Mouse (Mus musculus) midbrain, embryonic 10.5 days (tissue): Measurements from ENCODE around the gene Tulp3. TPM values are rescaled to one million over a fixed set of nuclear protein-coding genes. Genes with fewer than 3 reads are reported as not detected.
"Not testable (repeated sequence)": the region's sequence is repeated elsewhere in the genome, so short reads cannot be mapped to it uniquely, and the experiment has no call there.

Source experiments
- DNase-seq: peaks from one replicate; pipeline ENCODE4 v3.0.0-alpha.2; 2017; ENCODE audit warnings: low spot score
- H3K27ac ChIP-seq: fragments of 300-500 bp; sonication (generic); replicated peaks from 2 replicates; pipeline ENCODE4 v1.5.1; 2016; ENCODE audit warnings: mild to moderate bottlenecking
- H3K27me3 ChIP-seq: fragments of 300-500 bp; sonication (generic); 2 replicates; pipeline ENCODE4 v1.6.1; 2016; ENCODE audit warnings: low read depth, mild to moderate bottlenecking; ENCODE audit not compliant: poor library complexity, severe bottlenecking
- H3K36me3 ChIP-seq: fragments of 300-500 bp; sonication (generic); 2 replicates; pipeline ENCODE4 v1.6.1; 2016; ENCODE audit warnings: mild to moderate bottlenecking, moderate library complexity
- H3K4me1 ChIP-seq: fragments of 300-500 bp; sonication (generic); 2 replicates; pipeline ENCODE4 v1.6.1; 2016
- H3K4me3 ChIP-seq: fragments of 300-500 bp; sonication (generic); 2 replicates; pipeline ENCODE4 v1.5.1; 2016; ENCODE audit warnings: mild to moderate bottlenecking, moderate library complexity
- H3K9me3 ChIP-seq: fragments of 300-500 bp; sonication (generic); replicated peaks from 2 replicates; pipeline ENCODE4 v1.6.1; 2016; ENCODE audit warnings: mild to moderate bottlenecking
- whole genome bisulfite sequencing: fragments of 180-500 bp; shearing (Covaris S2); methylation state at CpG from one replicate; pipeline ENCODE4 v1.1.7; 2016; 5-methylcytosine and 5-hydroxymethylcytosine counted together
- polyA plus RNA-seq: library from polyadenylated mRNA; unstranded; fragments of >200 nt; fragmentation: Nextera tagmentation; extraction: Ambion mirVana; gene quantifications from 2 replicates; pipeline ENCODE4 v1.2.1, GENCODE M21; 2016

The Tulp3 gene
- polyA plus RNA-seq: 21.7 and 22.5 TPM in 2 replicates

GRCm38 (mm10) chr6:128355726-128356416, at the start of gene Tulp3:
Tulp3 (minus strand) TSS chr6:128355851.
- peaks cover 42% of the 10 kb centered on the region for H3K4me1 ChIP-seq
- H3K27me3 ChIP-seq: no peaks in the 10 kb centered on the region
- peak; percentile 99 for DNase-seq
- peaks cover 39% of the 10 kb centered on the region for H3K36me3 ChIP-seq
- no peaks in the 10 kb centered on the region for H3K9me3 ChIP-seq
- H3K27ac ChIP-seq: peak within 1 kb of the TSS; percentile 93
- under 1% methylated on average over 42 of the region's 42 CpGs for WGBS
- peak within 1 kb of the TSS; percentile 88 for H3K4me3 ChIP-seq

GRCm38 (mm10) chr6:128404708-128405107, 49.1 kb upstream of the Tulp3 start:
- H3K27ac ChIP-seq: no peak overlapping the region
- DNase-seq: no peak
- H3K4me1 ChIP-seq: peaks cover 10% of the 10 kb centered on the region
- no peaks in the 10 kb centered on the region for H3K27me3 ChIP-seq
- H3K4me3 ChIP-seq: no peak overlapping the region
- 55% methylated on average over 5 of the region's 5 CpGs for WGBS
- H3K9me3 ChIP-seq: no peaks in the 10 kb centered on the region
- H3K36me3 ChIP-seq: peaks cover 41% of the 10 kb centered on the region

GRCm38 (mm10) chr6:128399421-128400185, 44.0 kb upstream of the Tulp3 start:
- 50% methylated on average over 21 of the region's 21 CpGs for WGBS
- Histone ChIP-seq H3K4me3 (peak overlapping the region; percentile 27; the same call in 1 of the 2 replicates), H3K9me3 (no peaks in the 10 kb centered on the region), H3K27ac (peak overlapping the region; percentile 24; the same call in 1 of the 2 replicates), H3K27me3 (no peaks in the 10 kb centered on the region), H3K36me3 (no peaks in the 10 kb centered on the region), H3K4me1 (peaks cover 15% of the 10 kb centered on the region)
- peak; percentile 28 for DNase-seq

- WGBS: 81% methylated on average over 3 of the region's 3 CpGs
- H3K36me3 ChIP-seq: no peaks in the 10 kb centered on the region
- no peaks in the 10 kb centered on the region for H3K27me3 ChIP-seq
- peak within 1 kb of the TSS; percentile 27; the same call in 1 of the 2 replicates for H3K4me3 ChIP-seq
- no peak for DNase-seq
- peak within 1 kb of the TSS; percentile 24; the same call in 1 of the 2 replicates for H3K27ac ChIP-seq
- H3K9me3 ChIP-seq: no peaks in the 10 kb centered on the region
- peaks cover 15% of the 10 kb centered on the region for H3K4me1 ChIP-seq
Measured at GRCm38 (mm10) chr6:128398996-128399395, 43.3 kb upstream of the Tulp3 start, which contains the start of gene Nrip2. Nrip2 (plus strand) TSS chr6:128399296.

DNA sequence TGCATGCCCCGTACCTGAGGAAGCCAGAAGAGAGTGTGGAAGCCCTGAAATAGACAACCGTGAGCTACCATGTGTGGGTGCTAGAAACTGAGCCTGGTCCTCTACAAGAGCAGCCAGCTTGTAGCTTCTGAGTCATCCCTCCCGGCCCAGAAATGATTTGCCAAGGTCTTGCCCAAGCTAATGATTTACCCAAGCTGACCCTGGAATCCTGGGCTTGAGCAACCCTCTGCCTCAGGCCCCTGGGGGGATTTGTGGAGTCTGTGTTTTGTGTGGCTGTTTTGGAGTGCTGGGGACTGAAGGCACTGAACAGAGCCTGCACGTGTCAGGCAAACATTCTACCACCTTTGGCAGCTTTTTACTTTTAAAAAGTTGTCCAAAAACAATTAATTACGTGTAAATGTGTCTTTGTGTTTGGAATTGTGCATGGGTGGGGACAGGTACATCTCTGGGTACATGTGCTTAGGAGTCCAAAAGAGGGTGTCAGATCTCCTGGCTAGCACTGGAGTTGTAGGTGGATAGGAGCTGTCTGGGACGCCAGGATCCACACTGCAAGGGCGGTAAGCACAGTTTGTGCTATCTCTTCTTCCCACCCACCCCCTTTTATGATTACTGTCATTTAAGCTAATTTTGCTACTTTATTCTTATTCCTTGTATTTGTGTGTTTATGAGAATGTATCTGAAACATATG, 42.1 kb upstream of the Tulp3 start:
- H3K9me3 ChIP-seq: no peaks in the 10 kb centered on the region
- no peak for DNase-seq
- no peaks in the 10 kb centered on the region for H3K27me3 ChIP-seq
- peaks cover 15% of the 10 kb centered on the region for H3K4me1 ChIP-seq
- H3K4me3 ChIP-seq: no peak overlapping the region
- no peaks in the 10 kb centered on the region for H3K36me3 ChIP-seq
- 80% methylated on average over 7 of the region's 7 CpGs for WGBS
- no peak overlapping the region for H3K27ac ChIP-seq

DNA sequence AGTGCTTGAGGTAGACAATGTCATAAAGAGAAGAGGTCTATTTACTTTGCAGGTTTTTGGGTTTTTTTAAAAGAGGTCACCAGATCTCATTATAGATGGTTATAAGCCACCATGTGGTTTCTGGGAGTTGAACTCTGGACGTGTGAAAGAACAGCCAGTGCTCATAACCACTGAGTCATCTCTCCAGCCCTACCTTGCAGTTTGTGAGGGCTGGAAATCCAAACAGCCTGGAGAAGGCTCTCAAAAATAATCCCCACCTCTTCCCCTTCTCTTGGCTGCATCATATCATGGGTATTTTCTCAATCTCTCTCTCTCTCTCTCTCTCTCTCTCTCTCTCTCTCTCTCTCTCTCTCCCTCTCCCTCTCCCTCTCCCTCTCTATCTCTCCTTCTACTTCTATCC, 35.0 kb upstream of the Tulp3 start:
- Histone ChIP-seq H3K27me3 (no peaks in the 10 kb centered on the region), H3K36me3 (no peaks in the 10 kb centered on the region)
- WGBS: 75% methylated on average over 1 of the region's 1 CpGs

GRCm38 (mm10) chr6:128389185-128389584, 33.5 kb upstream of the Tulp3 start:
- DNase-seq: no peak
- H3K27ac ChIP-seq: no peak overlapping the region
- H3K27me3 ChIP-seq: no peaks in the 10 kb centered on the region
- H3K4me1 ChIP-seq: no peaks in the 10 kb centered on the region
- 100% methylated on average over 1 of the region's 1 CpGs for WGBS
- no peaks in the 10 kb centered on the region for H3K36me3 ChIP-seq
- no peak overlapping the region for H3K4me3 ChIP-seq
- no peaks in the 10 kb centered on the region for H3K9me3 ChIP-seq

More for the DNA sequence above, 35.0 kb upstream of the Tulp3 start:
- Histone ChIP-seq H3K27ac (no peak overlapping the region), H3K9me3 (no peaks in the 10 kb centered on the region), H3K4me3 (no peak overlapping the region), H3K4me1 (no peaks in the 10 kb centered on the region)
- DNase-seq: no peak

DNA sequence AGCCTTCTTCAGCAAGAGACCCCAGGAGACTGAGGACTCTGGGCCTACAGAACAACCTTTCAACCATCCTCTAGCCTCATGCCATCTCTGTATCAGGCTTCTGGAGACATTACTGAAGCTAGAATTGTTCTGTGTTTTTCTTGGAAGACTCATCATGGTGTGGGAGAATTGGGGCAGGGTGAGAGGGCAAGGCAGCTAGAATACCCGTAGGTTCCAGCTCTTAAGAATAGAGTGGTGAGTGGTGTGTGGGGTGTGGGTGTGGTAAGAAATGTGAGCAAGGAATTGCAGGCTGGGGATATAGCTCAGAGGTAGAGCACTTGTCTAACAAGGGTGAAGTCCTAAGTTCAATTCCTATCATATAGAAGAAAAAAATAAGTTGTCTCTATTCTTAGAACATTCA, 29.4 kb upstream of the Tulp3 start:
- no peaks in the 10 kb centered on the region for H3K4me1 ChIP-seq
- WGBS: 85% methylated on average over 1 of the region's 1 CpGs
- H3K9me3 ChIP-seq: no peaks in the 10 kb centered on the region
- H3K27ac ChIP-seq: no peak overlapping the region
- H3K4me3 ChIP-seq: no peak overlapping the region
- H3K36me3 ChIP-seq: no peaks in the 10 kb centered on the region
- H3K27me3 ChIP-seq: no peaks in the 10 kb centered on the region
- DNase-seq: no peak

DNA sequence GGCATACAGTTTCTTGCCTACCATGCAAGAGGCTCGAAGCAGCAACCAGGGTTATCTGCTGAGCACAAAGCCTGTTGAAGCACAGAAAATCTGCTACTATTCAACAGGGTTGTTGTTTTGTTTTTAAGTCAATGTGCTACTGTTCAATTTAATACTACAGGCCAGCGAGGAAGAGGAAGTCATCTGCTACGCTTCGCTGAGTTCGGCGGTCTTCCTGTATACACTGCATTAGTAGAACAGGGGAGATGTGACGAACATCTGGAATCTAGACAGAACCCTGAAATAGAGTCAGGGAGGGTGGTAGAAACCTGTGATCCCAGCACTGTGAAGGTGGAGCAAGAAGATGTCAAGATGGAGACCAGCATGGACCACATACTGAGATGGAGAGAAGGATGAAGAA, 28.1 kb upstream of the Tulp3 start:
- Histone ChIP-seq H3K27me3 (no peaks in the 10 kb centered on the region), H3K36me3 (no peaks in the 10 kb centered on the region), H3K4me3 (no peak overlapping the region), H3K4me1 (no peaks in the 10 kb centered on the region), H3K27ac (no peak overlapping the region), H3K9me3 (no peaks in the 10 kb centered on the region)
- DNase-seq: no peak
- 86% methylated on average over 7 of the region's 7 CpGs for WGBS

DNA sequence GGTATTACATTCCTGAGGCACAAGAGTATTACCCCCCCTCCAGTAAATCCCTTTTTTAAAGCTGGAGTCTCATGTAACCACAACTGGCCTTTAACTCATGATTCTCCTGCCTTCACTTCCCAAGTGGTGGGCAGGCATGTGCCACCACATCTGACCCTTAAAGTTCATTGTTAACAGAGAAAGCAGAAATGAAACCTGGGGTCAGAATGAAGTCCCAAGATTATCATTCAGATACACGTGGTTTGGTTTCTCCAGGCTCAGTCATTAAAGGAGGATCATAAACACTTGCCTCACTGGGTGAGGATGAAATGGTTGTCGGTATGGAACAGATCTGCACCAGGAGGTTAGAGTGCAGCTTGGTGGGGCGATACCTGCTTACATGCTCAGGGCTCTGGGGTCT, 25.6 kb upstream of the Tulp3 start:
- Histone ChIP-seq H3K4me1 (no peaks in the 10 kb centered on the region; the same call in 1 of the 2 replicates), H3K9me3 (no peaks in the 10 kb centered on the region), H3K4me3 (no peak overlapping the region), H3K36me3 (peaks cover 12% of the 10 kb centered on the region), H3K27me3 (no peaks in the 10 kb centered on the region), H3K27ac (no peak overlapping the region)
- WGBS: 82% methylated on average over 3 of the region's 3 CpGs
- DNase-seq: no peak

DNA sequence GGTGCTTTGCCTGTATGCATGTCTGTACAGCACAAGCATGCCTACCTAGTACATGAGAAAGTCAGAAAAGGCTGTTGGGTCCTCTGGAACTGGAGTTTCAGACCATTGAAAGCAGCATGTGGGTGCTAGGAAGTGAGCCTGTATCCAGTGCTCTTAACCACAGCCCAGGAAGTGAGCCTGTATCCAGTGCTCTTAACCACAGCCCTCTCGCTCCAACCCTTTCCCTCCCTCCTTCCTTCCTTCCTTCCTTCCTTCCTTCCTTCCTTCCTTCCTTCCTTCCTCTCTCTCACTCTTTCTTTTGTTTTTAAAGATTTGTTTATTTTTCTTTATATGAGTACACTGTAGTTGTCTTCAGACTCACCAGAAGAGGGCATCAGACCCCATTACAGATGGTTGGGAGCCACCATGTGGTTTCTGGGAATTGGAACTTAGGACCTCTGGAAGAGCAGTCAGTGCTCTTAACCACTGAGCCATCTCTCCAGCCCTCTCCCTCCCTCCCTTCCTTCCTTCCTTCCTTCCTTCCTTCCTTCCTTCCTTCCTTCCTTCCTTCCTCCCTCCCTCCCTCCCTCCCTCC, 25.0 kb upstream of the Tulp3 start:
- H3K4me3 ChIP-seq, H3K27me3 ChIP-seq, H3K27ac ChIP-seq, H3K9me3 ChIP-seq, DNase-seq, H3K4me1 ChIP-seq: not testable (repeated sequence)
- H3K36me3 ChIP-seq: peaks cover 18% of the 10 kb centered on the region
- whole genome bisulfite sequencing: 61% methylated on average over 1 of the region's 1 CpGs

- Histone ChIP-seq H3K36me3 (peaks cover 26% of the 10 kb centered on the region), H3K9me3 (no peaks in the 10 kb centered on the region), H3K27ac (no peak overlapping the region), H3K27me3 (no peaks in the 10 kb centered on the region), H3K4me3 (no peak overlapping the region), H3K4me1 (peaks cover 15% of the 10 kb centered on the region)
- no peak for DNase-seq
- 88% methylated on average over 16 of the region's 16 CpGs for WGBS
Measured at GRCm38 (mm10) chr6:128379636-128380035, 24.0 kb upstream of the Tulp3 start.
